Mouse (Mus musculus): ENCODE measurements at regions not wholly inside any gene's neighbourhood (a gene's known extent, or its start where the extent isn't known, plus 50 kb on each side); places are given as distances from the start of the nearest gene placed in this dataset.

DNA sequence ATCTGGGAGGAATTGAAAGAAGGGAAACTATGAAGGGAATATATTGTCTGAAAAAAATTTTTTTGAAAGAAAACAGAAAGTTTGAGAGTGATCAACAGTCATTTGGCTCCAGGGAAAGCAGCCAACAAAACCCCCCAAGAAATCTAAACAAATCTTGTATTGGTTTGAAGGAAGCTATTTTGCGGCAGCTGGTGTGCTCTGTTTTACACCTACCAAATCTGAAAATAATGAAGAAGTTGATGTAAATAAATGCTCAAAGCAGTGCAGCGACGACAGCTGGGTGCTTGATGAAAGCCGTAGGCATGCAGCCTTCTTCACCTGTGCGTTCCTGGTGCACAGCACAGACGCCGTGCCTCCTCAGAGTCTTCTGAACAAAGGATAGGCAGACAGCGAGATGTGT is 488.2 kb downstream of the Tmem132b start:
- in situ Hi-C loops (cut with MboI, MseI), result no loop called here

- in situ Hi-C loops (cut with MboI, MseI), result no loop called here
Observed at GRCm38 (mm10) chr5:126023906-126024305, 492.3 kb downstream of the Tmem132b start.

DNA sequence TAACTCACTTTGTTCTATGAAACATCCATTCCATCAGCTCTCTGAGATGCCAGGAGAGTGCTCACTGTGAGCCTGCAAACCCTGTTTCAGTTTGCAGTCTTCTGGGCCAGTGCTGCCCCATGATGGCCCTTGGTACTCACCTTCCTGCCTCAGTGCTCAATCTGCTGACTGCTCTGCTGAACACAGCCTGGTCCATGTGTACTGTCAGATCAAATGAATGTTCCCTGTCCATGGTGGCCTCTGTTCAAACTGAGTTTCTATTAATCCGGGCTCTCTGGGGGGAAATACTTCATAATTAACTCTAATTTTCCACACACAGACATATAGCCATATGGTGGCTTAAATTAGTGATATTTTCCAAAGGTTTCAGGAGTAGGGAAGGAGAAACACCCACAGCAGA is 503.3 kb downstream of the Tmem132b start:
- in situ Hi-C loops (cut with MboI, MseI), result no loop called here

- in situ Hi-C loops (cut with MboI, MseI), result no loop called here
Observed at GRCm38 (mm10) chr5:126036686-126037085, 505.1 kb downstream of the Tmem132b start.

DNA sequence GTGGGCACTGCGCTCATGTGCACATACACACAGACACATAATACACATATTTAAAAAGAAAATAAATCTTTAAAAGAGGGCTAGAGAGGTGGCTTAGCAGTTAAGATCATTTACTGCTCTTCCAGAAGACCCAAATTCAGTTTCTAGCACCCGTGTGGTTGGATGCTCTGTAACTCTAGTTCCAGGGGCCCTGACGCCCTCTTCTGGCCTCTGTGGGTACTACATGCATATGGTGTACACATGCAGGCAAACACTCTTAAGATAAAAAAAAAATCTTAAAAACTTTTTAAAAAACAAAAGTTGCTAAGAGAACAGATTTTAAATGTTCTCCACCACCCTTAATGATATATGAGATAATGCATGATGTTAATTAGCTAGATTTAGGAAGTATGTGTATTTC is 514.2 kb downstream of the Tmem132b start:
- in situ Hi-C loops (cut with MboI, MseI), result no loop called here

DNA sequence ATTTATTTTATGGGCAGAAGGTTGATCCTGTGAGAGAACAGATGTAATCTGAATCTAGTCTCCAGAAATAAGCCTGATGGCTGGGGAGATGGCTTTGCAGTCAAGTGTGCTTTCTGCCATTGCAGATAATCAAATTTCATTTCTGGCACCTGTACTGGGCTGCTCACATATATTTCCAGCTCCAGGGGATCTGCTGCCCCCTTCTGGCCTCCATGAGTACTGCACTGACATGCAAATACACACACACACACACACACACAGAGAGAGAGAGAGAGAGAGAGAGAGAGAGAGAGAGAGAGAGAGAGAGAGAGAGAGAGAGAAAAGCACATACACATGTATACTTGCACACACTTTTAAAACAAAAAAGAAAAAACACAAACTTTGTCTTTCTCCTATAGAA is 532.1 kb downstream of the Tmem132b start:
- in situ Hi-C loops (cut with MboI, MseI), result loop anchor here in 1 of 2 experiments (10.0 kb wide), 1 partner anchor 1601 kb away; no protein-coding TSS in a partner anchor

DNA sequence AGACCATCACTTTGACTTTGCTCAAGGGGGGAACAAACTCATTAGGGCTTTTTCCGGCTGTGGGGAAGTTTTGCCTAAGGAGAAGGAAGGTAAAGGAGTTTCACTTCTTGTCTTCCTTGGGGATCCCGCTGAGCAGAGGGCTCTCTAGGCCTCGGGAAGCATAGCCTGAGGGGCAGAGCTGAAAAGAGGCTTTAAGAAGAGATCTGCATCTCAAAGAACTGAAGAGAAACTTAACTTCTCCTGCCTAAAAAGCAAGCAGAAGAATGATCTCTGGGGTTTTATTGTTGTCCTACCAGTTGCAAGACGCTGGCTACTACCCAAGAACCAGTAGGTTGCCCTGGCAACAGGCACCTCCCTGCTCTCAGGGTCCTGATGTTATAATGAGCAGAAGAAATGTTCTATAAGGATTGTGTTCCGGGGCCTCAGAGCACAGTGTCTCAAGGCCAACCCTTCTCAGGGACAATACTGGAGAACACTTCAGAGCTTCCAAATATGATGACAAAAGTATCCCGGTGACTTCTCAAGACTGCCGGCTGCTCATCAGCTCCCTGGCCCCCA is 547.8 kb downstream of the Tmem132b start:
- in situ Hi-C loops (cut with MboI, MseI), result no loop called here

- in situ Hi-C loops (cut with MboI, MseI), result no loop called here
Observed at GRCm38 (mm10) chr5:126088251-126088914, 556.8 kb downstream of the Tmem132b start.

GRCm38 (mm10) chr5:126093196-126093595 is 561.6 kb downstream of the Tmem132b start:
- in situ Hi-C loops (cut with MboI, MseI), result no loop called here

DNA sequence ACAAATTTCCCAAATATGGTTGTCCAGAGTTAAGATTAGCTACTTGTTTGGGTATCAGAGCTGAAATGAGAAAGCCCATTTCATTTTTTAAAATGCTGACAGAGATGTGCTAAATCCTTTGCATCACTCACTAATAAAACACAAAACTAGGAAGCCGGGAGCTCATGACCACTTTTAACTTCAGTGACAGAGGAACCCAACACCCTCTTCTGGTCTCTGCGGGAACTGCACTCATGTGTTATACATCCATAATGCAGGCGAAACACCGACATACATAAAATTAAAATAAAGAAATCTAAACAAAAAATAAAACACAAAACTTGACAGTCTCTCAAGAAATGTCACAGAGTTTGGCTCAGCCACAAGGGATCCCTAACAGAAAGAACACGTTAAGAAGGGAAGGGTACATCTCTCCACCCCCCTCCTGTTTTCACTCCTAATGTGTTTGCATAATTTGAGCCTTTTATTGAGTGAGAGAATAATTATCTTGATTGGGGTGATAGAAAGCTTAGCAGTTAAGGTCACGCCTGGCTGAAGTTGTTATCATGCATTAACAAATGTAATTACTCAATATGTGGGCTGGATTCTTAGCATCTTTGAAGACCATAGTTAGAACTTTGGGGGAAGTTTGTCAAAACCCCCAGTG is 565.2 kb downstream of the Tmem132b start:
- in situ Hi-C loops (cut with MboI, MseI), result no loop called here

- in situ Hi-C loops (cut with MboI, MseI), result no loop called here
Observed at GRCm38 (mm10) chr5:126097262-126097628, 565.7 kb downstream of the Tmem132b start.

DNA sequence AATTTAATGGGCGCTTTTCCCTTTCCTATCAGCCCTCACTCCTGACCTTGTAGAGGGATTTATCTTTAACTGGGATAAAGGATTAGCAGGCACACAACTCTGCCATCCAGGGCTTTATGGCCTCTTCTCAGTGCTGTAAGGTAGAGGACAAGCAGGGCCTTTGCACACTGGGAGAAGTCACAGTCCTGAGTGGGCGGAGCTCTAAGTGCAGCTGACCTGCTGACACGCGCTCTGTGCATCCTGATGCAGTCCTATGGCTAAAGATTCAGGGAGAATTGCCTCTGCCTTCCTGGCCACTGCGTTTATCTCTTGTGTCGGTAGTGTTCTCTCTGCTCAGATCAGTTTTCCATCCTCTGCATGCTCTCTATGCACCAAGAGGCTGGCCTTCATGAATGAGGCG is 566.9 kb downstream of the Tmem132b start:
- in situ Hi-C loops (cut with MboI, MseI), result no loop called here

DNA sequence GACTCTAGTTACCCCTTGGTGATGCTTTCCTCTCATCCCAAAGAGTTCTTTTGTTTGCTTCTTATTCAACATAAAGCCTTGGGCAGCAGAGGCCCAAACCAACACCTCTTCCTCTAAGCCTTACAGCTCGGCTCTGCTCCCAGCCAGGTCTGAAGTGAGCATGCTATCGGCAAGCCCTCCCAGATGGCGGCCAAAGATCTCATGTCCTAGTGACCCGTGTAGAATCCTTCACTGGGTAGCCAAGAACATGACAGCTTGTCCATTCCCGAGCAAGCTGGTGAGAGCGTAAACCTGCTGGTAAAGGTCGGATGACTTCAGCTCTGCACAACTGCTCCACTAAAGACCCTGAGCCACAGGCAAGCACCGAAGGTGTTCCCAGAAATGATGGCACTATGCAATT is 568.4 kb downstream of the Tmem132b start:
- in situ Hi-C loops (cut with MboI, MseI), result no loop called here

- in situ Hi-C loops (cut with MboI, MseI), result no loop called here
Observed at GRCm38 (mm10) chr5:126104464-126104863, 572.9 kb downstream of the Tmem132b start.

DNA sequence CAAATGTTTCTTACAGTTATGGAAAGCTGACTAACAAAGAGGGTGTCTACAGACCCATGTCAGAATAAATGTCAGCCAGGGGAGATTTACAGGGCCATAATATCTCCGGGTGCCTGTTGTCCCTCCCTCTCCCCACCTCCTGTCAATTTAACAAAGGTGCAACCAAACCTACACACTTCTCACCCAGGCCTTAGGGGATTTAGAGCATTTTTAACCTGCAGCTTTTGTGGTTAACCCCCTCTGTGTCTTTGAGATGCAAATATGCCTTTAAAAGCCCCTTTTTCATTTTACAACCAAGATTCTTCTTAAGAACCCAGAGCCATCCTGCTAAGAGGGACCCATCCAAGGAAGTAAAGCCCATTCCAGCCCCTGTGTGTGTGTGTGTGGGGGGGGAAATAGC is 573.3 kb downstream of the Tmem132b start:
- in situ Hi-C loops (cut with MboI, MseI), result no loop called here

- in situ Hi-C loops (cut with MboI, MseI), result no loop called here
Observed at GRCm38 (mm10) chr5:126105446-126105845, 573.9 kb downstream of the Tmem132b start.

DNA sequence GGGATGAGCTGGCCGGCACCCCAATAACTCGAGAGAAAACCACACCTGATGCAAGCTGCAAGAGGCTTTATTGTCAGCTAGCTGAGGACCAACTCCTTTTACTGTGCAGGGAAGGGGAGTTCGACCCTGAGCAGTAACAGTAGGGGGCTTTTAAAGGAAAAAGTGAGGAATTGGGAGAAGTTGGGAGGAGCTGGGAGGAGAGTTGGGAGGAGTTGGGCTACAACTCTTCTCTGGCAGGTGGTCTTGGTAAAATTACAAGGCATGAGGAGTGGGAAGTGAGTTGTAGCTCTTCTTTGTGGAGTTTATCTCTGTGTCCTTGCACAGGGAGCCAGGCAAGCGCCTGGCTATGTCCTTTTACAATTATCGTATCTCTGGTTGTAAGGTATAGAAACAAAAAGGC is 575.4 kb downstream of the Tmem132b start:
- in situ Hi-C loops (cut with MboI, MseI), result no loop called here

GRCm38 (mm10) chr5:126108837-126109236 is 577.3 kb downstream of the Tmem132b start:
- in situ Hi-C loops (cut with MboI, MseI), result no loop called here

DNA sequence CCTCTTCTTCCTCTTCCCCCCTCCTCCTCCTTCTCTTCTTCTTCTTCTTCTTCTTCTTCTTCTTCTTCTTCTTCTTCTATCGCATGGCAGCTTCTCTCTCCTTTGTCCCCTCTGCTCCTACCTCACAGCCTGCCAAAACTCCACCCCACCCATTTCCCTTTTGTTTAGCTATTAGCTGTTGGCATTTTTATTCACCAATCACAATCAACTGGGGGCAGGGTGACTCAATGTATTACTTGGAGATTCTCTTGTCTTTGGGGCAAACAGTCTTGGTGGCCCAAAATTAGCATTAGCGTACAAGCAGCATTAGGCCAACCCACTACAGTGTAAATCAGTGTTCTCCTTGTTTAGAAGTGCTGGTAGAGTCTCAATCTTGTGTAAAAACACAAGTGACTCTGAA is 585.7 kb downstream of the Tmem132b start:
- in situ Hi-C loops (cut with MboI, MseI), result no loop called here

DNA sequence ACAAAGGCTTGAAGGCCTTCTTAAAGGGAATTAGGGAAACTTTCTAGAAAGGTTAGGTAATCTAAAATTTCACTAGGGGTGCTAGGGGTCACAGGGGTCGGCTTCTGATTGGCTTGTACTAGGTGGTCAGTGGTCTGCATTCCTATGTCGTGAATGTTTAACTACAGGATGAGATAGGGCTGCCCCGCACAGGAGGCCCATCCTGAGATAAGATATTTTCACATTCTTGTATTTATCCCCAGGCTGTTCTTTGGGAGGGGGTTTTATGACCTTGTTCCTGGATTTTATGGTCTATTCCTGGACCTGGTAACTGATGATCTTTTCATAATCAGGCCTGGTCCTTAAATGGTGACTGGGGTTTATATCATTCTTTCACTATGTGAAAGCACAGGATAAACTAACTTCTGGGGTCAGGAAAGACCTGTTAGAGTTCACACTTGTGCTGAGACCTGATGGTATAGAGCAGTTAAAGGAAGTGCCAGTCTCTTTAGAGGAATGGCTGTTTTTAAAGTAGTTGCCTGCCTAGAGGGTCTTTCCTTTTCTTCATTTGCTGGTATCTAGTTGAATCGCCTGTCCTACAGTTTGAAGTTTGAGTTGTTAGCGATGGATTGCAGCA is 586.4 kb downstream of the Tmem132b start:
- in situ Hi-C loops (cut with MboI, MseI), result no loop called here

DNA sequence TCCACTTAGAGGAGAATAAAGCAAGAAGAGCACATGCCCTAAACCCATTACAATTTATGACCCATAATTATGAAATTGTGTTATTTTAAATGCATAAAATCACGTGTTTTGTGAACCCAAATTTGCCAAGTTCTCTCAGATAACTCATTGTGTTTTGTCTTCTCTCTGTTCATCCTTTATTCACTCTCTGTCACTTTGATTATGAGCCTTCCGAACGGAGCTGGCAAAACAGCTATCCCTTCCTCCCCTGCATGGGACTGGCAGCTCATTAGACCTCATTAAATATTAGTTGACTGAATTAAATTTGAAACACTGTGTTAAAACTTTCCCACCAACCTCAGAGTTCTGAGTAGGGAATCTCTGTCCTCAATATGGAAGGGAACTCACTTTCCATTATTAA is 587.2 kb downstream of the Tmem132b start:
- in situ Hi-C loops (cut with MboI, MseI), result no loop called here

- in situ Hi-C loops (cut with MboI, MseI), result no loop called here
Observed at GRCm38 (mm10) chr5:126123216-126123615, 591.6 kb downstream of the Tmem132b start.

- in situ Hi-C loops (cut with MboI, MseI), result no loop called here
Observed at GRCm38 (mm10) chr5:126127486-126127885, 595.9 kb downstream of the Tmem132b start.
